Mouse (Mus musculus) layer of hippocampus, postnatal 10 days (tissue): ENCODE data around the gene Cldn12. TPM values are rescaled to one million over a fixed set of nuclear protein-coding genes. Genes with fewer than 3 reads are reported as not detected.

ENCODE experiments used
- DNase-seq, 2 experiments: peaks; one replicate each; pipeline ENCODE4 v3.0.0; 2021; ENCODE audit warnings: low spot score in 2 of 2
- total RNA-seq, 2 experiments: library from RNA; stranded (reverse); gene quantifications; 2 replicates each; pipeline ENCODE4 v1.2.3; 2021

Gene Cldn12
- total RNA-seq, 2 experiments from 2014 or later: 26.2 to 30.2 TPM

DNA sequence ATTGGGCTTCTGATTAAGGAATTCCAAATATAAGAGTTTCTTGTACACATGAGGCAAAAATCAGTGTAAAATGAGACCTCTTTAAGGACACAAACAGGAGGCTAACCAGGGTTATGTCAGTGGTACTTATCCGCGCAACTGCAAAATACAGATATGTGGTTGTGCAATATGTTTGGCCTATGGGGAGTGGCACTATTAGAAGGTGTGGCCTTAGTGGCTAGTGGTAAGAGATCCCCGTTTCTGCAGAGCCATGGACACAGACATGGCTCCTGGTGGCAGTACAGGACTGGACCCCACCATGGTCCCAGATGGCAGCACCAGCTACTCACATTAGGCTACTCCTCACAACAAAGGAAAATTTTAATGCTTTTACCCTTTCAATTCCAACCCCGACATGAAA lies 19.7 kb downstream of the Cldn12 start:
- DNase-seq: no peak

DNA sequence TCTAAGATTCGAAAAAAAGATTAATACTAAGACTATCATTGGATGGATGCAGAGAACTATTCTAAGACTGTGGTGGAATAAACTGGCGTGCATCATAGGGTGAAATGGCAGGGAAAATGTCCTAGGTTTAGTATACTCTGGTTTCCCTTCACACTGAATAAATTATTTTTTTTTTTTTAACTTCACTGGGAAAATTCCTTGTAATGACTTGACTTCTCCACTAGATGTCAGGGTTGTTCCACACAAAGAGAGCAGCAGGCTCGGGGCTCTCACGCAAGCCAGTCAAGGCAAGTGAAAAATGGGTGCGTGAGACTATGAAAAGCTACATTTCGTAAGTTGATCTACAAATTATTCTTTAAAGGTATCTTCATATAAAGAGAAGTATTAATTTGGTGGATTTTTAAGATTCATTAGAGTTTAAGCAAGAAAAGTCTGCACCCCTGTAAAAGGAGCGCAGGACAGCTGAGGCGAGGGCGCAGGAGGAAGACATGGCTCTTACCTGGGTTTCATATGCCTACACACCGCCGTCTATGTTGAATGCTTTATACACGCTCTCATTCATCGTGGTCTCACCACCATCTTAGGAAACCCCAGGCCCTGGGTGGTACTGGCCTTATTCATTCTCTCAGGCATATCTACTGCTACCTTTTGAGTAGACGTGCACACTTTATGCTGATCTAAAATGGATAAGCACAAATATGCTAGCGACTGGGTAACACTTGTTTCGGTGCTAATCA lies 20.3 kb downstream of the Cldn12 start:
- DNase-seq: peak in 1 of 2 experiments; percentile 31

DNA sequence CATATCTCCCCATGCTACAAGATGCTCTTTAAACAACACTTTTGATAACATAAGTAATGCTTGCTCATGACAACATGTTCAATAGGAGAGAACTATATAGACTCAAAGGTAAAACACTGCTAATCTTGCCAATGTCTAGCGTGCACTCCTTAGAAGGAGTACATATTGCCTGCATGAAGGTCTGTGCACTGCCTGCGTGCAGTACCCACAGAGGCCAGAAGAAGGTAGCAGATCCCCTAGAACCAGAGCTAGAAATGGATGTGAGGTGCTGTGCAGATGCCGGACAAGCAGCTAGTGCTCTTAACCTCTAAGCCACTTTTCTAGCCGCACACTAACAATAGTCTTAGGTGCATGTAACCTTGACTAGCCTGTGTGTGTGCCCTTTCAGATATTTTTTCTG lies 22.6 kb downstream of the Cldn12 start:
- DNase-seq: no peak

DNA sequence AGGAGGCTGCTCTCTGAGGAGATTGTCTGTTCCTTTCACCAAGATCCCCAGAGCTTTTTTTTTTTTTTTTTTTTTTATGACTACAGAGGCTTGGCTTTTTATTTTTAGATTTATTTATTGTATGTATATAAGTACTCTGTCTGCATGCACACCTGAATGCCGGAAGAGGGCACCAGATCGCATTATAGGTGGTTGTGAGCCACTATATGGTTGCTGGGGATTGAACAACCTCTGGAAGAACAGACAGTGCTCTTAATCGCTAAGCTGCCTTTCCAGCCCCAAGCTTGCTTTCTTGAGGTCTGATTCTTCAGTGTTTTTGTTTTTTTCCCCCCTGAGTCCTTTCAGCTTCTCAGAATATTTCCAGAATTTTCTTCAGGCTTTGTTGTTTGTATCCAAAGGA lies 28.7 kb downstream of the Cldn12 start:
- no peak for DNase-seq

DNA sequence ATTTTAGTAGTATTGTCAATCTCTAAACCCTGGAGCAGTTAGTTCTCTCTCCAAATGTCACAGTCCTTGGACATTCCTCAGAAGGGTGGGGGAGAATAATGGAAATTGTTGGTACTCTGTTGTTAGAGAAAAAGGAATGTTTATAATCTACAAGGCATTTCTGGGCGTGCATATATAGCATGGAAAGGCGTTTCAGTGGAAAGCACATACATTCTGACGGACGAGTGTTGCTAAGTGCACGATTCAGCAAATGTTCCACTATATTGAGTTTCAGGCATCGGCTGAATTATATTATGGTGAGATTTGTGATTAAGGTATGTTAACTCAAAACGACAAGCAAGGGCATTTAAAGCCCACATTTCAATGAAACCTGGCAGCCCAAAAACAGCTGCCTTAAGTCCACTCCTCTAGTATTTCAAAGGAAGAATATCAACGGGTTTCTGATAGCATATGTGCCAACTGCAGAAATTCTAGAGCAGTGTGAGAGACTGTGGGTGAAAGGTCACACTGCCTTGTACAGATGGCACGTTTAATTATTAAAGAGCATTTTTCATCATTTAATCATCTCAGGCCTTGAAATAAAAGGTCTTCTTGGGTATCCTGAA lies 31.4 kb downstream of the Cldn12 start:
- no peak for DNase-seq

DNA sequence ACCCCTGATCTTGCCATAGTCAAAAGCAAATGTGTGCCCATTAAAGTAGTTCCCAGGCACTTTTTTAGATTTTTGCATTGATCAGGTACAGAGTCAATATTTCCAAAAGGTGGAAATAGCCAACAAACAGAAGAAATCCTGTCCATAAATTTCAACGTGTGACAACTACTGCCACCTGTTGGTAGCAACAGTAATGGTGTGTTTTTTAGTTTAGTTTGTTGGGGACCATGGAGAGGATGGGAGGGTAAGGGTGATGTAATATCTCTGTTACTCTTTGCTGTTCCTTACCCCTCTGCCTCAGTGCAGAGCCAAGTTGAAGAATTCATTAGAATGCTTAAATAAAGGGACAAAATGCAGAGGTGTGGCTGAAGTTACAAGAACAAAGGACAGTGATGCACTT lies 33.1 kb downstream of the Cldn12 start:
- DNase-seq: peak in 1 of 2 experiments; percentile 45

DNA sequence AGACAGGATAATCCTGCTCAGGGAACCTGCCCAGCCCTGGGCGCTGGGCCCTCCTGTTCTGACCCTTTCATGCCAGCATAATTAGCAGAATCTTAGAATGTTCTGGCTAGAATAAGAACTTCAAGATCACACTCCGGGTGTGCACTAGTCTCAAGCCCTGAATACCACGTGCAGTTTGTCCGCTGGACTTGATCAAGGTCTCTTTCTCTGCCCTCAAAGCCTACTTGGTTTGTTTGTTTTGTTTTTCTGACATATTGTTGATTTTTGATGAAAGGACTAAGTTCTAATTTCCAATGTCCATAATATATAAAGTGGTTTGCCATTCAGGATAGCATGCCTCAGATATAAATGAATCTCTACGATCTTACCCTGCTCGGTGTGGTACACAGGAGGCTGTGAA lies 35.7 kb downstream of the Cldn12 start, which contains the start of gene 1700015F17Rik:
Gene 1700015F17Rik, minus strand, starts transcription at position 101 of the 400 bp plus-strand sequence.
- DNase-seq: no peak

DNA sequence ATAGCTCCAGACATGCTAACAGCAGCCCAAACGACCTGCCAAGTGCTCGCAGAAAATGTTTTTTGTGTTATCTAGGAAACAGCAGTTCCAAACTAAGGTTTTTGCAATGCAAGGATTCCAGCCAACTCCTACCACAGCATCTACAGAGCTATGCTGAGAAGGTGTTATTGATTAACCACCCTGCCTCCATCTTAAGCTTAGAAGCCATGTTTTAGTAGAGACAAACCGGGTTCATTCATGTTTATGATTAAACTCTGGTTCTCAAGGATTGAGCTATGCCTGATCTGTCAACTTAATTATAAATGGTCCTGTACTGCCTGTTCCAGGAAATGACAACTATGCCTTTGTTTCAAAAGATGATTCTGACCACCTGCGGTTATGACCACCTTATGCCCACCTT lies 38.6 kb downstream of the Cldn12 start:
- DNase-seq: no peak

DNA sequence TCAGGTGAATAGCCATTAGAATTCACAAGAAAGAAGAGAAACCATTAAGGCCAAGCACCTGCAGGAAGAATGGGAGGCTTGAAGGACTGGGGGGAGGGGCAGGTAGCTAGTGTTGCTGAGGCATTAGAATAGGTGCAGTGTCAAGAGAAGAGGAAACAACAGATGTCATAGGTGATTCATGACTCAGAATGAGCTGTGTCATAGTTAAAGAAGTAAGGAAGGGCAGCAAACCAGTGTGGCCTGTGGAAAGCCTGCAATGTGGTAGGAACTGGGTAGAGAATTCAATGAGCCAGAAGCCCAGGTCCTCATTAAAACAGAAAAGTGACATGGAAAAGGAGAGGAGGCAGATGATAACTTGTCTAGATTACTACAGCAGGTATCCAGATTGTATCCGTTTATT lies 49.5 kb downstream of the Cldn12 start:
- no peak for DNase-seq

Other genes with a start within 250 kb of the Cldn12 start
- 100 to 1,000 TPM; 160 to 162 TPM for gene Cdk14, start 94.6 kb downstream of the Cldn12 start, total RNA-seq
- not detected for gene 1700015F17Rik, start 35.8 kb downstream of the Cldn12 start, total RNA-seq
- 10 to 100 TPM; 10.1 to 12.4 TPM for gene Gtpbp10, start 44.6 kb upstream of the Cldn12 start, total RNA-seq
- gene Gm8773, start 58.8 kb upstream of the Cldn12 start, total RNA-seq: under 1 TPM; 0.39 to 0.87 TPM
- 10 to 100 TPM; 13.1 to 14.8 TPM for gene Cfap69, start 149.3 kb upstream of the Cldn12 start, total RNA-seq
- 1 to 10 TPM; 5.5 to 6.5 TPM for gene Steap2, start 179.6 kb upstream of the Cldn12 start, total RNA-seq
- gene Steap1, start 234.4 kb upstream of the Cldn12 start, total RNA-seq: 1 to 10 TPM in 1 of 2 experiments, under 1 TPM in 1; 0.89 to 1.3 TPM